Mouse (Mus musculus) heart, embryonic 16.5 days (tissue): Measurements from ENCODE around the gene Pkig. TPM values are rescaled to one million over a fixed set of nuclear protein-coding genes. Genes with fewer than 3 reads are reported as not detected.

Experiments
- ATAC-seq: fragments of 200-750 bp; cut with Nextera tagmentation; replicated peaks from 2 replicates; pipeline ENCODE4 v1.8.0; 2017; ENCODE audit warnings: moderate number of reproducible peaks; ENCODE audit not compliant: insufficient read depth, low FRiP score; ENCODE audit errors: extremely low read depth
- H3K27ac ChIP-seq: fragments of 300-500 bp; sonication (generic); 2 replicates; pipeline ENCODE4 v1.5.1; 2014; ENCODE audit warnings: mild to moderate bottlenecking, low read length, control low read depth, moderate library complexity
- H3K27me3 ChIP-seq: fragments of 300-500 bp; sonication (generic); 2 replicates; pipeline ENCODE4 v1.6.1; 2014; ENCODE audit warnings: low read length, mixed read lengths; ENCODE audit not compliant: control insufficient read depth, insufficient read depth
- H3K36me3 ChIP-seq: fragments of 300-500 bp; sonication (generic); 2 replicates; pipeline ENCODE4 v1.6.1; 2014; ENCODE audit not compliant: control insufficient read depth, insufficient read depth
- H3K4me1 ChIP-seq: fragments of 300-500 bp; sonication (generic); 2 replicates; pipeline ENCODE4 v1.6.1; 2014; ENCODE audit warnings: low read length, mixed read lengths; ENCODE audit not compliant: control insufficient read depth, insufficient read depth
- H3K4me2 ChIP-seq: fragments of 300-500 bp; sonication (generic); 2 replicates; pipeline ENCODE4 v1.6.1; 2014; ENCODE audit warnings: low read depth, mild to moderate bottlenecking, control low read depth, low read length
- H3K4me3 ChIP-seq: fragments of 300-500 bp; sonication (generic); 2 replicates; pipeline ENCODE4 v1.5.1; 2014; ENCODE audit warnings: mild to moderate bottlenecking, control low read depth, low read length
- H3K9ac ChIP-seq: fragments of 300-500 bp; sonication (generic); 2 replicates; pipeline ENCODE4 v1.6.1; 2014; ENCODE audit warnings: low read length, control low read depth
- H3K9me3 ChIP-seq: fragments of 300-500 bp; sonication (generic); replicated peaks from 2 replicates; pipeline ENCODE4 v1.6.1; 2016; ENCODE audit warnings: low read length; ENCODE audit not compliant: control insufficient read depth
- WGBS: fragments of 180-500 bp; shearing (Covaris S2); extraction: QIAGEN DNeasy Blood & Tissue Kit; methylation state at CpG from one replicate; pipeline ENCODE4 v1.1.7; 2014; 5-methylcytosine and 5-hydroxymethylcytosine counted together
- polyA plus RNA-seq: library from polyadenylated mRNA; unstranded; fragments of >200 nt; fragmentation: Nextera tagmentation; extraction: Ambion mirVana; gene quantifications from 2 replicates; pipeline ENCODE4 v1.2.1, GENCODE M21; 2015

The Pkig gene
- polyA plus RNA-seq, result 374 and 420 TPM in 2 replicates

DNA sequence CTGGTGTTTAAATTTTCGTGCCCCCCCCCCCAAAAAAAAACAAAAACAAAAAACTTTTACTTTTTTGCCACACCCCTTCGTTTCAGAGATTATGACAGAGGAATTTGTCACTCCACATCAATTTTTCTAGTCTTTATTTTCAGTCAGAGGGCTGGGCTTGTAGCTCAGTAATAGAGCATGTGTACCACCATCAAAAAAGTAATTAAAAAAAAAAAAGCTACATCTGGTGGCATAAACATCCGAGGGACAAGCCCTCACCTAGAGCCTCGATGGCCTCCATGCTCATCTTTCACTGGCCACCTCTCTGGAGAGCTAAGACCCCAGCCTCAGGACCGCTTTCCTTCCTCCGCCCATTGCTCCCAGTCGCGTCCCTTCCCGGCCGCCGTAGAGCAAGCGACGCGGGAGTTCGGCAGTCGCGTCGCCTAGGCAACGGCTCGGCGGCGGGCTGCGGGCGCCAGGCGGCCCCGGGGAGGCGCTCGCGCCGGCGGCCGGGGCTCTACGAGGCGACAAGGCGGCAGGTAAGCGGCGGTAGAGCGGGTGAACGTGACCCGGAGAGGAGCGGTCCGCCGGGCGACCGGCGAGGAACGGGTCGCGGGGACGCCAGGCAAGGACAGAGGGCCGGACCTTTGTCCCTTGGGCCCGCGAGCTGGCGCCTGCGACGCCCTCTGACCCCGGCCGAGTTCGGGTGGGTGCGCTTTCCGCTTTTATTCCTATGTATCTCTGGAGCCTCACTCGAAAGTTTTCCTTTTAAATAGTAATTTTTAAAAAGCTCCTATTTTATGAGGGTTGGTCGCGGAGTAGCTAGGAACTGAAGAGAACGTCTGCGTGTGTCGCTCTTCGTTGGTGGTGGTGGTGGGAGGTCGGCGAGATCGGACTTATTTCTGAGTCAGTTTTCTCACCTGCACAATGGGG lies at the start of gene Pkig:
Gene Pkig (plus strand): TSS at position 412 of the 912 bp plus-strand sequence.
- peak within 1 kb of the TSS; percentile 72 for H3K4me2 ChIP-seq
- H3K36me3 ChIP-seq, result no peaks in the 10 kb centered on the region
- H3K4me3 ChIP-seq, result peak within 1 kb of the TSS; percentile 72
- H3K27me3 ChIP-seq, result no peaks in the 10 kb centered on the region
- 1% methylated on average over 71 of the region's 71 CpGs for WGBS
- peaks cover 36% of the 10 kb centered on the region for H3K4me1 ChIP-seq
- H3K9me3 ChIP-seq, result no peaks in the 10 kb centered on the region
- H3K27ac ChIP-seq, result peak within 1 kb of the TSS; percentile 79
- peak; percentile 84 for ATAC-seq
- H3K9ac ChIP-seq, result peak within 1 kb of the TSS; percentile 83

GRCm38 (mm10) chr2:163609281-163609975 lies 48.8 kb upstream of the Pkig start:
- no peak overlapping the region for H3K27ac ChIP-seq
- no peak overlapping the region for H3K9ac ChIP-seq
- 82% methylated on average over 12 of the region's 12 CpGs for WGBS
- peaks cover 17% of the 10 kb centered on the region for H3K36me3 ChIP-seq
- no peaks in the 10 kb centered on the region for H3K27me3 ChIP-seq
- ATAC-seq, result no peak
- H3K9me3 ChIP-seq, result 0 out of 2 replicates have a peak, but pooled peaks cover 4% of the 10 kb centered on the region
- H3K4me3 ChIP-seq, result no peak overlapping the region
- H3K4me2 ChIP-seq, result no peak overlapping the region
- H3K4me1 ChIP-seq, result no peaks in the 10 kb centered on the region

DNA sequence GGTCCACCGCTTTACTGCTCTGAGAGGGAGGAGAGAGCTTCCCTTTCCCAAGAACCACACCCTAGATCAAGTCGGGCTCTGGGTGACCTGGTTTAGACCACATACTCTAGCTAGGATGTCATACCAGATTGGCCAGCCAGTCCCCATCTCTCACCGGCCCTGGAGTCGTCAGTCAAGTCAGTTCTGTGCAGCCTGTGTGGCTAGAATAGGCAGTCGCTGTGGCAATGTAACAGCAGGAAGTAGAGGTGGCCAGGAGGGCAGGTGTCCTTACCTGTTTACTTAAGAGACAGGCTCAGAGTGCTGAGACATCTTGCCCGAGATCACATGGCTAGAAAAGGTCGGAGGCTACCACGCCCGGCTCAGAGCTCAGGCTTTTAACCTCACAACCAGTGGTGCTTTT lies 47.0 kb upstream of the Pkig start:
- H3K27ac ChIP-seq, result no peak overlapping the region
- no peak overlapping the region for H3K4me2 ChIP-seq
- 0 out of 2 replicates have a peak, but pooled peaks cover 4% of the 10 kb centered on the region for H3K9me3 ChIP-seq
- H3K4me3 ChIP-seq, result no peak overlapping the region
- WGBS, result 76% methylated on average over 9 of the region's 9 CpGs
- no peak for ATAC-seq
- H3K4me1 ChIP-seq, result no peaks in the 10 kb centered on the region
- peaks cover 27% of the 10 kb centered on the region for H3K36me3 ChIP-seq
- H3K27me3 ChIP-seq, result no peaks in the 10 kb centered on the region
- H3K9ac ChIP-seq, result no peak overlapping the region

DNA sequence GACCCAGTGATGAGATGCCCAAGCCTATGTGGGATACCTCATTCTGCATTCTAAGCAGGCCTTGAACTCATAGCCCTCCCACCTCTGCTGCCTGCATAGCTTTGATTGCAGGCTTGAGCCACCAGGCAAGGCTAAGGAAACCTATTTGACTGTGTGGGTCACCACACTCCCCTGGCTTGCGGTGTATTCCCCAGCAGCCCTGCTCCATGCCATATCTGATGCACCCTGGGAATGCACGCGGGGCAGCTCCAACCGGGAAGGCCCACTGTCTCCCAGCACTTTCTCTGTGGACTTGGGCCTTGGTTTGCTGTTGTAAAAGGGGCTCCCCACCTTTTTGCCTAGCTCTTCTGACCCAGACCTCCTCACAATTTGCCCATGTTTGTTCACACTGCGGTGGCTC lies 45.0 kb upstream of the Pkig start:
- Histone ChIP-seq H3K9me3 (0 out of 2 replicates have a peak, but pooled peaks cover 4% of the 10 kb centered on the region), H3K27me3 (no peaks in the 10 kb centered on the region), H3K4me2 (no peak overlapping the region), H3K4me3 (no peak overlapping the region), H3K27ac (no peak overlapping the region), H3K36me3 (peaks cover 31% of the 10 kb centered on the region), H3K4me1 (no peaks in the 10 kb centered on the region), H3K9ac (no peak overlapping the region)
- WGBS, result 92% methylated on average over 5 of the region's 5 CpGs
- no peak for ATAC-seq

DNA sequence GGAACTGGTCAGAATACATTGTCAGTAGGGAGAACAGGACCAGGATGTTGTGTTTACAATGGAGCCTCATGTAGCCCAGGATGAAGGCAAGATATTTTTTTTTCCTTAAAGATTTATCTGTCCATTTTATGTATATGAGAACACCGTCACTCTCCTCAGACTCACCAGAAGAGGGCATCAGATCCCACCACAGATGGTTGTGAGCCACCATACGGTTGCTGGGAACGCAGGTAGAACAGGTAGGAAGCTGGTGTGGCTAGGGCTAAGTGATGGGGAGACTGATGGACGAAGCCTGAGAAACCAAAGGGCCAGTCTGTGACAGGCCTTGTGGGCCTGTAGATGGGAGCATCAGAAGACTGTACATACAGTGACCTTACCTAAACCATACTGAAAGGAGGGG lies 44.2 kb upstream of the Pkig start:
- H3K9me3 ChIP-seq, result 0 out of 2 replicates have a peak, but pooled peaks cover 4% of the 10 kb centered on the region
- no peak overlapping the region for H3K9ac ChIP-seq
- ATAC-seq, result no peak
- no peaks in the 10 kb centered on the region for H3K4me1 ChIP-seq
- H3K36me3 ChIP-seq, result peaks cover 37% of the 10 kb centered on the region
- 94% methylated on average over 4 of the region's 4 CpGs for WGBS
- H3K4me3 ChIP-seq, result no peak overlapping the region
- no peaks in the 10 kb centered on the region for H3K27me3 ChIP-seq
- no peak overlapping the region for H3K27ac ChIP-seq
- no peak overlapping the region for H3K4me2 ChIP-seq

DNA sequence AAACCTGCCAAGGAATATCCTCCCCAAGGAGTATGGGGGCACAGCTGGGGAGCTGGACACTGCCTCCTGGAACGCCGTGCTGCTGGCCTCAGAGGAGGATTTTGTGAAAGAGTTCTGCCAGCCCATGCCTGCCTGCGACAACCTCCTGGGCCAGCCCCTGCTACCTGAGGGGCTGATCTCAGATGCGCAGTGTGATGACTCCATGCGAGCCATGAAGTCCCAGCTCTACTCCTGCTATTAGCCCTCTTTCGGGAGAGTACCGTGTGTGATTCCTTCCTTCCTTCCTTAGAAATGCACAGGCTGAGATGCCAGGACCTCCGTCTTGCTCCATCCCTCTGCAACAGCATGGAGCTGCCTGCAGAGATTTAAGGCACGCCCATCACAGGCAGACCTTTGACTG lies 42.8 kb upstream of the Pkig start:
- Histone ChIP-seq H3K27ac (no peak overlapping the region), H3K27me3 (no peaks in the 10 kb centered on the region), H3K9ac (no peak overlapping the region), H3K9me3 (0 out of 2 replicates have a peak, but pooled peaks cover 4% of the 10 kb centered on the region), H3K4me1 (no peaks in the 10 kb centered on the region), H3K4me3 (no peak overlapping the region), H3K4me2 (no peak overlapping the region), H3K36me3 (peaks cover 51% of the 10 kb centered on the region)
- ATAC-seq, result no peak
- 92% methylated on average over 9 of the region's 9 CpGs for WGBS

DNA sequence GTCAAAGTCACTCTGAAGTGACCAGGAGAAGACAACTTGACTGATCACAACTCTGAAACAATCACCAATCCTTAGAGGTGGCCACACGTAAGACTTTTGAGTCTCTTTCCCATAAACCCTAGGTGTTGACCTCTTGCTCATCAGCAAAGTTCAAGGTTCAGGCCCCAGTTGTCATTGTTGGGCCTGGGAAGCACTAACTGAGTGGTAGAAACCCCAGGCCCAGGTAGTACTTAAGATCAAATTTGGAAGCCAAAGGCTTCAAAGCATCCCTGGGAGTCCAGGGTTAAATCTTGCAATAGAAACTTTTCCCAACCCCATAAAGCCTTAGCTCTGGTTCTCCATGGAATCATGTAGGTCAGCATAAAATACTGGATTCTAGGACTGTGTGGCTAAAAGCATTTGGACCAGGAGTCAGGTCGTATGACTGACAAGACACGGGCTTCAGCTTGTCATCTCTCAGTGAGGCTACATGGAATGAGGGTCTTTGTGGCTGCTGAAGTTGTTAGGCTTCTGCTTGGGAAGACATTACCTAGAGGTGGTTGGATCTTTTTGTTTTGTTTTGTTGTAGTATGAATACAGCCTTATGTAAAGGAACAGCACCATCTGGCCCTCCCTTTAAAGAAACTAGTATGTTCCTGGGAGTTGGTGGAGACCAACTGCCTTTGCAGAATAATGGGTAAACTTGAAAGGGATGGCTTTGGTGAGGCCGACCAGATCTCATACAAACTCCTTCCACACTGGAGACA lies 42.1 kb upstream of the Pkig start:
- no peaks in the 10 kb centered on the region for H3K4me1 ChIP-seq
- no peak overlapping the region for H3K9ac ChIP-seq

GRCm38 (mm10) chr2:163616652-163617227 lies 41.4 kb upstream of the Pkig start:
- WGBS, result 77% methylated on average over 3 of the region's 3 CpGs
- no peaks in the 10 kb centered on the region for H3K4me1 ChIP-seq
- H3K4me2 ChIP-seq, result no peak overlapping the region
- H3K36me3 ChIP-seq, result peaks cover 55% of the 10 kb centered on the region
- no peak overlapping the region for H3K4me3 ChIP-seq
- H3K27me3 ChIP-seq, result no peaks in the 10 kb centered on the region
- no peak overlapping the region for H3K9ac ChIP-seq
- 0 out of 2 replicates have a peak, but pooled peaks cover 4% of the 10 kb centered on the region for H3K9me3 ChIP-seq
- no peak for ATAC-seq
- no peak overlapping the region for H3K27ac ChIP-seq

More for the DNA sequence above, 42.1 kb upstream of the Pkig start:
- H3K9me3 ChIP-seq, result 0 out of 2 replicates have a peak, but pooled peaks cover 4% of the 10 kb centered on the region
- no peak for ATAC-seq
- no peak overlapping the region for H3K4me3 ChIP-seq
- 86% methylated on average over 4 of the region's 4 CpGs for WGBS
- no peak overlapping the region for H3K4me2 ChIP-seq
- no peaks in the 10 kb centered on the region for H3K27me3 ChIP-seq
- peaks cover 53% of the 10 kb centered on the region for H3K36me3 ChIP-seq
- H3K27ac ChIP-seq, result no peak overlapping the region
